Mouse (Mus musculus) intestine, embryonic 14.5 days (tissue): ENCODE data around the gene Polr3f. TPM values are rescaled to one million over a fixed set of nuclear protein-coding genes. Genes with fewer than 3 reads are reported as not detected.

ENCODE experiments used
- ATAC-seq: fragments of 200-750 bp; cut with Nextera tagmentation; replicated peaks from 2 replicates; pipeline ENCODE4 v1.8.0; 2017; ENCODE audit warnings: low read depth, moderate number of reproducible peaks, moderate TSS enrichment, moderate library complexity; ENCODE audit not compliant: low FRiP score, low TSS enrichment
- DNase-seq: peaks from one replicate; pipeline ENCODE4 v3.0.0-alpha.2; 2018; ENCODE audit warnings: low spot score
- H3K27ac ChIP-seq: fragments of 300-500 bp; sonication (generic); 2 replicates; pipeline ENCODE4 v1.5.1; 2014; ENCODE audit warnings: low read depth, mild to moderate bottlenecking, control low read depth
- H3K27me3 ChIP-seq: fragments of 300-500 bp; sonication (generic); replicated peaks from 2 replicates; pipeline ENCODE4 v1.6.1; 2014; ENCODE audit warnings: low read length, control low read depth; ENCODE audit not compliant: control insufficient read depth, insufficient read depth
- H3K36me3 ChIP-seq: fragments of 300-500 bp; sonication (generic); 2 replicates; pipeline ENCODE4 v1.6.1; 2014; ENCODE audit warnings: low read length, control low read depth; ENCODE audit not compliant: control insufficient read depth, insufficient read depth
- H3K4me1 ChIP-seq: fragments of 300-500 bp; sonication (generic); replicated peaks from 2 replicates; pipeline ENCODE4 v1.6.1; 2014; ENCODE audit warnings: low read length, control low read depth, mixed read lengths; ENCODE audit not compliant: control insufficient read depth, insufficient read depth
- H3K4me2 ChIP-seq: fragments of 300-500 bp; sonication (generic); 2 replicates; pipeline ENCODE4 v1.6.1; 2014; ENCODE audit warnings: low read length
- H3K4me3 ChIP-seq: fragments of 300-500 bp; sonication (generic); 2 replicates; pipeline ENCODE4 v1.5.1; 2014; ENCODE audit warnings: low read depth, low read length, control low read depth, mixed read lengths
- H3K9ac ChIP-seq: fragments of 300-500 bp; sonication (generic); 2 replicates; pipeline ENCODE4 v1.6.1; 2014; ENCODE audit warnings: mild to moderate bottlenecking, low read length
- H3K9me3 ChIP-seq: fragments of 300-500 bp; sonication (generic); 2 replicates; pipeline ENCODE4 v1.6.1; 2016; ENCODE audit warnings: low read length, control low read depth; ENCODE audit not compliant: control insufficient read depth
- WGBS: fragments of 180-500 bp; shearing (Covaris S2); extraction: QIAGEN DNeasy Blood & Tissue Kit; methylation state at CpG from one replicate; pipeline ENCODE4 v1.1.7; 2014; 5-methylcytosine and 5-hydroxymethylcytosine counted together
- polyA plus RNA-seq: library from polyadenylated mRNA; unstranded; fragments of >200 nt; fragmentation: Nextera tagmentation; extraction: Ambion mirVana; gene quantifications from 2 replicates; pipeline ENCODE4 v1.2.1, GENCODE M21; 2014

Polr3f gene
- 23.5 and 27.7 TPM in 2 replicates for polyA plus RNA-seq

- H3K36me3 ChIP-seq = peaks cover 19% of the 10 kb centered on the region
- H3K4me2 ChIP-seq = peak within 1 kb of the TSS; percentile 93
- peak within 1 kb of the TSS; percentile 88 for H3K4me3 ChIP-seq
- DNase-seq (peak; percentile 98), ATAC-seq (peak; percentile 98)
- peak within 1 kb of the TSS; percentile 92 for H3K27ac ChIP-seq
- under 1% methylated on average over 56 of the region's 56 CpGs for WGBS
- peaks cover 12% of the 10 kb centered on the region for H3K27me3 ChIP-seq
- H3K9ac ChIP-seq = peak within 1 kb of the TSS; percentile 87
- H3K4me1 ChIP-seq = peaks cover 12% of the 10 kb centered on the region; the same call in 1 of the 2 replicates
- H3K9me3 ChIP-seq = no peaks in the 10 kb centered on the region
These were observed at the start of gene Polr3f, which contains the start of gene Dzank1 for GRCm38 (mm10) chr2:144526981-144527820. Gene Polr3f, plus strand, starts transcription at chr2:144527718. Gene Dzank1, minus strand, starts transcription at chr2:144527414.

- no peaks in the 10 kb centered on the region for H3K9me3 ChIP-seq
- no peak overlapping the region for H3K27ac ChIP-seq
- no peak for DNase-seq
- H3K4me2 ChIP-seq = no peak overlapping the region
- H3K9ac ChIP-seq = no peak overlapping the region
- WGBS = 55% methylated on average over 2 of the region's 2 CpGs
- H3K4me1 ChIP-seq = no peaks in the 10 kb centered on the region
- H3K4me3 ChIP-seq = no peak overlapping the region
- ATAC-seq = no peak
- H3K36me3 ChIP-seq = no peaks in the 10 kb centered on the region
- no peaks in the 10 kb centered on the region for H3K27me3 ChIP-seq
These were observed 48.1 kb upstream of the Polr3f start for GRCm38 (mm10) chr2:144479421-144479820.

GRCm38 (mm10) chr2:144484084-144484483 lies 43.4 kb upstream of the Polr3f start:
- WGBS = 45% methylated on average over 1 of the region's 1 CpGs
- Histone ChIP-seq H3K4me3 (no peak overlapping the region), H3K36me3 (no peaks in the 10 kb centered on the region), H3K4me2 (no peak overlapping the region), H3K9me3 (no peaks in the 10 kb centered on the region), H3K27ac (no peak overlapping the region), H3K4me1 (no peaks in the 10 kb centered on the region), H3K27me3 (no peaks in the 10 kb centered on the region), H3K9ac (no peak overlapping the region)
- DNase-seq = no peak
- ATAC-seq = no peak

- Histone ChIP-seq H3K36me3 (no peaks in the 10 kb centered on the region), H3K4me3 (no peak overlapping the region), H3K4me2 (no peak overlapping the region), H3K4me1 (no peaks in the 10 kb centered on the region), H3K9ac (no peak overlapping the region), H3K27me3 (no peaks in the 10 kb centered on the region), H3K9me3 (no peaks in the 10 kb centered on the region), H3K27ac (no peak overlapping the region)
- 78% methylated on average over 7 of the region's 7 CpGs for WGBS
- no peak for ATAC-seq
- no peak for DNase-seq
These were observed 42.1 kb upstream of the Polr3f start for GRCm38 (mm10) chr2:144485439-144485838.

GRCm38 (mm10) chr2:144487476-144487875 lies 40.0 kb upstream of the Polr3f start:
- Histone ChIP-seq H3K36me3 (no peaks in the 10 kb centered on the region), H3K4me1 (no peaks in the 10 kb centered on the region), H3K4me3 (no peak overlapping the region), H3K9ac (no peak overlapping the region), H3K27ac (no peak overlapping the region), H3K9me3 (no peaks in the 10 kb centered on the region), H3K4me2 (no peak overlapping the region), H3K27me3 (no peaks in the 10 kb centered on the region)
- no peak for ATAC-seq
- DNase-seq = no peak
- 57% methylated on average over 6 of the region's 6 CpGs for WGBS

GRCm38 (mm10) chr2:144489342-144489741 lies 38.2 kb upstream of the Polr3f start:
- H3K9me3 ChIP-seq = no peaks in the 10 kb centered on the region
- no peak overlapping the region for H3K4me2 ChIP-seq
- H3K9ac ChIP-seq = no peak overlapping the region
- no peak overlapping the region for H3K4me3 ChIP-seq
- 89% methylated on average over 5 of the region's 5 CpGs for WGBS
- H3K27me3 ChIP-seq = no peaks in the 10 kb centered on the region
- H3K36me3 ChIP-seq = no peaks in the 10 kb centered on the region
- ATAC-seq (no peak), DNase-seq (no peak)
- H3K4me1 ChIP-seq = no peaks in the 10 kb centered on the region
- H3K27ac ChIP-seq = no peak overlapping the region

- no peak for DNase-seq
- no peak overlapping the region for H3K4me2 ChIP-seq
- H3K4me1 ChIP-seq = no peaks in the 10 kb centered on the region
- H3K4me3 ChIP-seq = no peak overlapping the region
- H3K27ac ChIP-seq = no peak overlapping the region
- no peaks in the 10 kb centered on the region for H3K27me3 ChIP-seq
- 84% methylated on average over 6 of the region's 6 CpGs for WGBS
- H3K9me3 ChIP-seq = no peaks in the 10 kb centered on the region
- H3K36me3 ChIP-seq = no peaks in the 10 kb centered on the region
- ATAC-seq = no peak
- no peak overlapping the region for H3K9ac ChIP-seq
These were observed 25.4 kb upstream of the Polr3f start for GRCm38 (mm10) chr2:144502134-144502533.

- Histone ChIP-seq H3K4me3 (no peak overlapping the region), H3K4me2 (no peak overlapping the region), H3K9ac (no peak overlapping the region), H3K9me3 (no peaks in the 10 kb centered on the region), H3K27ac (no peak overlapping the region), H3K36me3 (no peaks in the 10 kb centered on the region), H3K4me1 (no peaks in the 10 kb centered on the region), H3K27me3 (no peaks in the 10 kb centered on the region)
- ATAC-seq = no peak
- WGBS = 78% methylated on average over 3 of the region's 3 CpGs
- DNase-seq = no peak
These were observed 12.9 kb upstream of the Polr3f start for GRCm38 (mm10) chr2:144514619-144515018.

- no peak overlapping the region for H3K4me2 ChIP-seq
- 0 out of 2 replicates have a peak, but pooled peaks cover 2% of the 10 kb centered on the region for H3K27me3 ChIP-seq
- no peak overlapping the region for H3K4me3 ChIP-seq
- H3K4me1 ChIP-seq = no peaks in the 10 kb centered on the region
- DNase-seq = no peak
- no peak overlapping the region for H3K27ac ChIP-seq
- no peak overlapping the region for H3K9ac ChIP-seq
- no peak for ATAC-seq
- no peaks in the 10 kb centered on the region for H3K36me3 ChIP-seq
- H3K9me3 ChIP-seq = no peaks in the 10 kb centered on the region
- 68% methylated on average over 3 of the region's 3 CpGs for WGBS
These were observed 7.7 kb upstream of the Polr3f start for GRCm38 (mm10) chr2:144519772-144520171.
